Mouse (Mus musculus): Measurements from ENCODE around the gene Top3a. TPM values are rescaled to one million over a fixed set of nuclear protein-coding genes. Genes with fewer than 3 reads are reported as not detected.

The Top3a gene
- total RNA-seq, 2 experiments from 2014 or later = 9.1 to 9.4 TPM

DNA sequence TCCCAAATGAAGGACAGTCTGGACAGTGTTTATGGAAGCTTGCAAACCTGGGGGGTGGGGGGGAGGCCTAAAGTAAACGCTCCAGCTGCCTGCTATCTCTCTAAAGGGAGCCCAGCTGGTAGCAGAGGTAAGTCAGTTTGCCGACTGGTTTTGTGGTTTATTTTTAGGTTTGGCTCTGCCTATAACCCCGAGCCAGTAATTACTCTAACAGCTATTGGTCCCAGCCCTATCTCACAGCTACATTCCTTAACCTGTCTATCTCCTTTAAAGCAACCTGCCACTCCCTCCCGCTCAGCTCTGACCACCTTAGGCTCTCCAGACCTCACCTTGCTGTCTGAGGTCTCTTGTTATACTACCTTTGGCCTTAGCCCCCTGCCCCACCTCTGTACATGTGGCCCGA is 57.9 kb downstream of the Top3a start:
- no peak for DNase-seq
- intact Hi-C loops (cut with DNase I) = no loop called here

DNA sequence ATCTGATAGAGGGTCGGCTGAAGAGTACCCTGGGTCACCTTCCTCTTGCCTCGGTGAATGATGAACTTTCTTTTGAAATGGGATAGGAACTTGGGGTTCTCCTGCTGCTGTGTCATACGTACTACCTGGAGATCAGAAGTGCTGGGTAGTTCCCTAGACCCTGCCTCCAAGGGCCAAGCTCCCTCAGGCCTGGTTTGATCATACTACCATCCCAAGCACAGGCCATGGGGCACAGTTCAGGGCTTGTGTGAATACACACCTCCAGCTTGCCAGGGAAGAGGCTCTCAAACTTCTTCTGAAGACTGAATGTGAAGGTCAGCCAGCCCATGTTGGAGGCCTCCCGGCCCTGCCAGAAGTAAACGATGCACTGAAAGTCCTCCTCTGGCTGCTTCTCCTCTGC is 61.3 kb downstream of the Top3a start:
- intact Hi-C loops (cut with DNase I) = no loop called here
- no peak for DNase-seq

GRCm38 (mm10) chr11:60712639-60713255 is 64.4 kb downstream of the Top3a start:
- DNase-seq = no peak
- intact Hi-C loops (cut with DNase I) = no loop called here

- no peak for DNase-seq
- intact Hi-C loops (cut with DNase I) = no loop called here
Observed at GRCm38 (mm10) chr11:60712040-60712439, 65.1 kb downstream of the Top3a start.

- intact Hi-C loops (cut with DNase I) = no loop called here
- DNase-seq = no peak
Observed at GRCm38 (mm10) chr11:60711218-60711617, 65.9 kb downstream of the Top3a start.

DNA sequence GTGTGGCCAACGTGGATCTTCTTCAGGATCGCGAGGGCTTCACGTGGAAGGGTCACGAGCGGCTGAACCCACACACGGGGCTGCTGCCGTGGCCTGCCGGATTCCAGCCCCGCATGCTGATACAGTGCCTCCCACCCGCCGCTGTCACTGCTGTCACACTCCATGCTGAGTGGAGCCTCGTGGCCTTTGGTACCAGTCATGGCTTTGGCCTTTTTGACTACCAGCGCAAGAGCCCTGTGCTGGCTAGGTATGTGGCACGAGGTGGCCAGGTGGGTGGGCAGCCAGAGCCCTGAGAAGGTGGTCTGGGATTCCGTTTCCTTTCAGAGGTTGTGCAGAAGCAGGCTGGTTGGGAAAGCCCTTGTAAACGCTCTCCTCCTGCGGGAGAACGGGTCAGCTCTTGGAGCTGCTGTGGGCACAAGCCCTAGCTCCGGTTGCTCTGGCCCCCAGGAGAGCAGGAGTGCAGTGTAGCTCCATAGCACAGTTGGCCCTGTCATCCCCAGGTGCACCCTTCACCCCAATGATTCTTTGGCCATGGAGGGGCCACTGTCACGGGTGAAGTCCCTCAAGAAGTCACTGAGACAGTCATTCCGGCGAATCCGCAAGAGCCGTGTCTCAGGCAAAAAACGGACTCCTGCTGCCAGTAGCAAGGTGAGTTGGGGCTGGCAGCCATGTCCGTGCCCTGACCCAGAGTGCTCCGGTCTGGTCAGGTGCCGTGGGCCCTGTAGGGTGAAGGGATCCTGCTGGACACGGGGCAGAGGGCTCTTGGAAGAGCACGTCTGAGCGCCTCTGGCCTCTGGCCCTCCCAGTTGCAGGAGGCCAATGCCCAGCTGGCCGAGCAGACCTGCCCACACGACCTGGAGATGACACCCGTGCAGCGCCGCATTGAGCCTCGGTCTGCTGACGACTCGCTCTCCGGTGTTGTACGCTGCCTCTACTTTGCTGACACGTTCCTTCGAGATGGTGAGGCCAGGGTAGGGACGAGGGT is 67.4 kb downstream of the Top3a start:
- DNase-seq = no peak
- intact Hi-C loops (cut with DNase I) = no loop called here

GRCm38 (mm10) chr11:60708631-60709030 is 68.5 kb downstream of the Top3a start:
- no peak for DNase-seq
- intact Hi-C loops (cut with DNase I) = no loop called here

DNA sequence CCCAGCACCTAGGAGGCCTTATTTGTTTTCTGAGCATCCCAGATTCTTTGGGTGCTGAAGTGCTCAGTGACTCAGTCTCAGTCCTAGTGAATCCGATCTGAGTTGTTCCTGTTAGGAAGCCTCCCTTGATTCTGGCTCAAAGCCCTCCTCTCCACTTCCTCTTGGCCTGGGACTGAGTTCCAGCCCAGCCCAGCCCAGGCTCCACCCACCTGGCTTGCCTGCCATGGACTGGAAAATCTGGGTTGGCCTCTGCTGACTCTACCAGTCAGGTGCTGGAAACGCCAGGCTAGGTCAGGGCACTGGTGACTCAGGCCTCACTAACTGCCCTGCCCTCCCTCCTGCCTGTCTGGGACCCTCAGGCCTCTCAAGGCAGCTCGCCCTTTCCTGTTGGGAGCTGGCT is 69.5 kb downstream of the Top3a start:
- intact Hi-C loops (cut with DNase I) = no loop called here
- DNase-seq = no peak

GRCm38 (mm10) chr11:60706696-60707480 is 70.3 kb downstream of the Top3a start:
- intact Hi-C loops (cut with DNase I) = no loop called here
- no peak for DNase-seq

GRCm38 (mm10) chr11:60706076-60706475 is 71.1 kb downstream of the Top3a start:
- intact Hi-C loops (cut with DNase I) = no loop called here
- DNase-seq = no peak

- intact Hi-C loops (cut with DNase I) = no loop called here
- DNase-seq = no peak
Observed at GRCm38 (mm10) chr11:60705255-60705654, 71.9 kb downstream of the Top3a start.

DNA sequence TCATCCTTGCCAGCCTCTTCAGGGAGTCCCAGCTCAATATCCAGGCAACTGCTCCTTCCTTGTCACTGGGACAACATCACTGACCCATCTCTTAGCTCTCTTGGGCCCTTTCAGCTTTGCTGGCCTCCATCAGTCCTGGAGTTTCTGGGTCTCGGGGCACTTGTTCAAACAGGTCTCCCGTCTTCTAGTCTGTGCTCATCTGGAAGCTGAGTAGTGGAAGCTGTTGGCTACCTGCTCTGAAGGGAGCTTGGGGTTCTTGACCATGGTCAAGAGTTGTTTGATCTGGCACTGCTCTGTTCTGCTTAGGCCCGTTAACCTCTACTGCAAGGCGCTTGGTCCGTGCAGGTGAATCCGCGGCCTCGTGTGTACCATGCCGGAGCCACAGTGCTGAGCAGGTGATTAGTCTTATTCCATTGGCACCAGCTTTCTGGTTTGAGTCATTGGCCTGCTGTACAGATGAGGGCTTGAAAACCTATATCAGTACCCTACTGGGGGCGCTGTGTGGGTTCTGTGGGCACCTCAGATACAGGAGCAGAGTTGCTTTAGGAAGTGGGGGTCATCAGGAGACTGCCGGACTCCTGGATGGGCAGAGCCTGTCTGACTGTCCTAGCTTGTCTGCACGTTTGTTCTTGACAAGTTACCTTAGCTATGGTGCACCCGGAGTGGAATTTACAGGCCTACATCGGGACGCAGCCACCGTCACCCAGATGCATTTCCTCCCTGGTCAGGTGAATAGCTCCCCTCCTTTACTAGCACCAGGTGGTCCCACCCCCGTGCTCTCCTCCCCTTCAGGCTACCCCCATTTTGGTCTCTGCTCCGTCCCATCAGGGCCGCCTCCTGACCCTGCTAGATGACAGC is 72.9 kb downstream of the Top3a start:
- no peak for DNase-seq
- intact Hi-C loops (cut with DNase I) = no loop called here

DNA sequence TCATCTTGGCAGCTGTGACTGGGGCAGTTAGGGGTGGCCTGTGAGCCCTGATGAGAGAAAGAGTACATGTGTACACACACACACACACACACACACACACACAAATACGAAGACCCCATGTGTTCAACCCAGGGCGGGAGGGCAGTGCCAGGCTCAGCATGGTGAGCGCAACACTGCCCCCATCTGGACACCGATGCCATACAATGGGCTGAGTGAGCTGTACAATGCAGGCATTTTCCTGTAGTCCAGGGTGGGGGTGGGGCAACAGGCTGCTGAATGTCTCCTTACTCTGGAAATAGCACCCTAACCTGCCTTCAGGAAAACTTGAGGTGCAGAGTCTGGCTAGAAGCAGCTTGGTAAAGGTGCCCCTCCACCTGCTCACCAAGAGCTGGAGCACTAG is 74.0 kb downstream of the Top3a start:
- intact Hi-C loops (cut with DNase I) = no loop called here
- peak; percentile 88 for DNase-seq

DNA sequence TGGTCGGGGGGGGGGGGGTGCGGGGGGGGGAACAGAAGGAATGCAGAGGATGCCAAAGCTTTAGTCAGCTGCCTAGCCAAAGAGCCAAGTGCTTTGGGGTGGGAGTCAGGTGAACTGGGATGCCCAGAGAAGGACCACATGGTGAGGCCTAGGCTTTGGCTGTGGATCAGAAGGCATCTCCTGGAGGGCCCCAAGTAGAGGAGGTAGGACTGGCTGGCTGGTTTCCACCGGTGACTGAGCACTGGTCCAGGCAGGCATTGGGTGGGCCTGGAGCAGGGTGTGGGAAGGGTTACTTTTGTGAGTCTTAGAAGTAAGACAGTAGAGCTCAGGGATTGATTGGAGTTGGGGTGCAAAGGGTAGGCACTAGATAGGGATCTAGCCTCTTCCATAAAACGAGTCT is 75.6 kb downstream of the Top3a start:
- DNase-seq = no peak
- intact Hi-C loops (cut with DNase I) = no loop called here

GRCm38 (mm10) chr11:60700320-60701185 is 76.6 kb downstream of the Top3a start:
- no peak for DNase-seq
- intact Hi-C loops (cut with DNase I) = no loop called here

DNA sequence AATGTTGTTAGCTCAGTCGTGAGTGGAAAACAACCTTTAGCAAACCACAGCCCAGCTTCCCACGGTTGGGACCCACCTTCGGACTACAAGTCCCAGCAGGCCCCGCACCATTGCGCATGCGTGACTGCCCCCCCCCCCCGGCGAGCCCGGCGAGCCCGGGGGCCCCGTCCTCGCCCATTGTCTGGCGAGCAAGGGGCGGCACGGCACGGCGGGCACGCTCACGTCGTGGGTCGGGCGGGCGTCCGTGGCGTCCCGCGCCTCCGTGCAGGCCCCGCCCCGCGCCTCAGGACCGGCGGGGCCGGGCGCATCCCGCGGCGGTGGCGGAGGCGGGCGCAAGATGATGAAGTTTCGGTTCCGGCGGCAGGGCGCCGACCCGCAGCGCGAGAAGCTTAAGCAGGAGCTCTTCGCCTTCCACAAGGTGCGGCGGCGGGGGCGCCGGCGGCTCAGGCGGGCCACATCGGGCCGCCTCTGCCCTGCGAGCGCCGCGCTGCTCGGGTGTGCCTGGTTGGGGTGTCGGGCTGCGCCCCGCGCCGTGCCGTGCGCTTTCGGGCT is 77.6 kb downstream of the Top3a start, which contains the start of gene Llgl1:
TSS of gene Llgl1 (plus strand) at position 200 of the 552 bp plus-strand sequence.
- intact Hi-C loops (cut with DNase I) = no loop called here
- peak; percentile 92 for DNase-seq

DNA sequence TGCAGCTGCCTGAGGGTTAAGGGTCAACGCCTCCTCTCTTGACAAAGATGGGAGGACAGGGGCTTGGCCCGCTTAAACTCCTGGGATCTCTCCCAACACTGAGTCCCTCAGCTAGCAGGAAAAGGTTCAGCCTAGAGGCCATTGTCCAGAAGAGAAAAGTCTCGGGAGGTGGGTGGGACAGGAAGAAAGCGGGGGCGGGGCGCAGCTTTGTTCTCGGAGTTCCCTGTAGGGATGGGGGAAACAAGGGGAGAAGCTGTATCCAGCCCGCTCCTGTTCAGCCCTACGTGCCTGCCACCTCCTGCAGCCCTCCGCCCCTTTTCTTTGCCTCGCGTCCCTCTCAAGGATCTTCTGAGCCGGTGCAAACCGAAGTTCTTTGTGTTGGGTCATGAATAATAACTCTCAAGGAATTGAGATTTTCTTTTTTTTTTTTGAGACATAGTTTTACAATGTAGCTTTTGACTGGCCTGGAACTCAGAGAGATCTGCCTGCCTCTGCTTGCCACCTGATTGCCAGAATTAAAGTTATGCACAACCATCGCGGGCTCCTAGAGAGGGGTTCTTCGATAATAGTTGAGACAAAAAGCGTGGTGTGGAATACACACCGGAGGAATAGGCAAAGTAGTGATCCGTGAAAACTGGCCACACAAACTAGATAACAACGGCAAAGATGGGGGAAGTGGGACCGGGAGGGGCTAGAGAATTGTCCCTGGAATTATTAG is 78.2 kb downstream of the Top3a start:
- intact Hi-C loops (cut with DNase I) = no loop called here
- DNase-seq = peak; percentile 54

DNA sequence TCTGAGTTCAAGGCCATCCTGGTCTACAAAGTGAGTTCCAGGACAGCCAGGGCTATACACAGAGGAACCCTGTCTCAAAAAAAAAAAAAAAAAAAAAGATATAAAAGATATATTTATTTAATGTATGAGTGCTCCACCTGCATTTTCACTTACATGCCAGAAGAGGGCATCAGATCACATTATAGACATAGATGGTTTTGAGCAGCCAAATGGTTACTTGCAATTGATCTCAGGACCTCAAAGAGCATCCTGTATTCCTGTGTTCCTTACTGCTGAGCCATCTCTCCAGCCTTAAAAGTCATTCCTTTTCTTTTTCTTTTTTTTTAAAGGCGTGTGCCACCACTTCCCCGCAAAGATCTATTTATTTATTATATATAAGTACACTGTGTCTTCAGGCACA is 79.6 kb downstream of the Top3a start:
- DNase-seq = no peak
- intact Hi-C loops (cut with DNase I) = no loop called here
